Mouse (Mus musculus): ENCODE measurements at regions not wholly inside any gene's neighbourhood (a gene's known extent, or its start where the extent isn't known, plus 50 kb on each side); places are given as distances from the start of the nearest gene placed in this dataset.

GRCm38 (mm10) chr1:35765692-35766091 lies 302.5 kb upstream of the Hs6st1 start:
- no peaks in the 10 kb centered on the region for H3K27me3 ChIP-seq (ENCODE audit: control insufficient read depth, insufficient read depth, low read length, poor library complexity, severe bottlenecking)
- no peak overlapping the region for H3K9ac ChIP-seq (ENCODE audit: low read depth, poor library complexity, severe bottlenecking)
- peaks cover 2% of the 10 kb centered on the region for H3K4me1 ChIP-seq (ENCODE audit: control insufficient read depth, insufficient read depth, low read length)
- no peak overlapping the region for H3K4me3 ChIP-seq (ENCODE audit: low read depth, low read length)
- H3K27ac ChIP-seq (ENCODE audit: insufficient read depth, low read length) = no peak overlapping the region
- H3K36me3 ChIP-seq (ENCODE audit: control insufficient read depth, insufficient read depth, low read length, poor library complexity, severe bottlenecking) = no peaks in the 10 kb centered on the region
- no peak for TF ChIP-seq EP300 (IDR thresholded peaks at IDR 0.05; ENCODE audit: insufficient read depth, low read depth, low read length)
- no peak for TF ChIP-seq POLR2A (IDR thresholded peaks at IDR 0.05; ENCODE audit: insufficient read depth, low read length)
- no peak for TF ChIP-seq CTCF (IDR thresholded peaks at IDR 0.05; ENCODE audit: low read depth, low read length)
- no peaks in the 10 kb centered on the region for H3K9me3 ChIP-seq (replicated peaks; ENCODE audit: control insufficient read depth, insufficient read depth, low read length, poor library complexity, severe bottlenecking)

GRCm38 (mm10) chr1:35766271-35766670 lies 301.9 kb upstream of the Hs6st1 start:
- H3K4me3 ChIP-seq (ENCODE audit: low read depth, low read length) = no peak overlapping the region
- H3K36me3 ChIP-seq (ENCODE audit: control insufficient read depth, insufficient read depth, low read length, poor library complexity, severe bottlenecking) = no peaks in the 10 kb centered on the region
- no peaks in the 10 kb centered on the region for H3K9me3 ChIP-seq (replicated peaks; ENCODE audit: control insufficient read depth, insufficient read depth, low read length, poor library complexity, severe bottlenecking)
- no peaks in the 10 kb centered on the region for H3K27me3 ChIP-seq (ENCODE audit: control insufficient read depth, insufficient read depth, low read length, poor library complexity, severe bottlenecking)
- H3K9ac ChIP-seq (ENCODE audit: low read depth, poor library complexity, severe bottlenecking) = no peak overlapping the region
- TF ChIP-seq POLR2A (IDR thresholded peaks at IDR 0.05; ENCODE audit: insufficient read depth, low read length) (no peak), EP300 (IDR thresholded peaks at IDR 0.05; ENCODE audit: insufficient read depth, low read depth, low read length) (no peak), CTCF (IDR thresholded peaks at IDR 0.05; ENCODE audit: low read depth, low read length) (no peak)
- H3K4me1 ChIP-seq (ENCODE audit: control insufficient read depth, insufficient read depth, low read length) = peaks cover 2% of the 10 kb centered on the region
- H3K27ac ChIP-seq (ENCODE audit: insufficient read depth, low read length) = no peak overlapping the region

- H3K4me3 ChIP-seq (ENCODE audit: low read depth, low read length) = no peak overlapping the region
- TF ChIP-seq EP300 (IDR thresholded peaks at IDR 0.05; ENCODE audit: insufficient read depth, low read depth, low read length) (no peak), CTCF (IDR thresholded peaks at IDR 0.05; ENCODE audit: low read depth, low read length) (no peak), POLR2A (IDR thresholded peaks at IDR 0.05; ENCODE audit: insufficient read depth, low read length) (no peak)
Observed at GRCm38 (mm10) chr1:35772567-35772966, 295.6 kb upstream of the Hs6st1 start.

GRCm38 (mm10) chr1:35774566-35774965 lies 293.6 kb upstream of the Hs6st1 start:
- no peak for TF ChIP-seq POLR2A (IDR thresholded peaks at IDR 0.05; ENCODE audit: insufficient read depth, low read length)
- TF ChIP-seq EP300 (IDR thresholded peaks at IDR 0.05; ENCODE audit: insufficient read depth, low read depth, low read length) = no peak
- no peak for TF ChIP-seq CTCF (IDR thresholded peaks at IDR 0.05; ENCODE audit: low read depth, low read length)
- Histone ChIP-seq H3K9ac (ENCODE audit: low read depth, poor library complexity, severe bottlenecking) (no peak overlapping the region), H3K36me3 (ENCODE audit: control insufficient read depth, insufficient read depth, low read length, poor library complexity, severe bottlenecking) (no peaks in the 10 kb centered on the region), H3K27ac (ENCODE audit: insufficient read depth, low read length) (no peak overlapping the region), H3K4me1 (ENCODE audit: control insufficient read depth, insufficient read depth, low read length) (no peaks in the 10 kb centered on the region), H3K27me3 (ENCODE audit: control insufficient read depth, insufficient read depth, low read length, poor library complexity, severe bottlenecking) (no peaks in the 10 kb centered on the region), H3K9me3 (replicated peaks; ENCODE audit: control insufficient read depth, insufficient read depth, low read length, poor library complexity, severe bottlenecking) (no peaks in the 10 kb centered on the region), H3K4me3 (ENCODE audit: low read depth, low read length) (no peak overlapping the region)

More at GRCm38 (mm10) chr1:35772567-35772966, 295.6 kb upstream of the Hs6st1 start:
- no peaks in the 10 kb centered on the region for H3K36me3 ChIP-seq (ENCODE audit: control insufficient read depth, insufficient read depth, low read length, poor library complexity, severe bottlenecking)
- H3K4me1 ChIP-seq (ENCODE audit: control insufficient read depth, insufficient read depth, low read length) = no peaks in the 10 kb centered on the region
- no peak overlapping the region for H3K9ac ChIP-seq (ENCODE audit: low read depth, poor library complexity, severe bottlenecking)
- no peaks in the 10 kb centered on the region for H3K27me3 ChIP-seq (ENCODE audit: control insufficient read depth, insufficient read depth, low read length, poor library complexity, severe bottlenecking)
- H3K27ac ChIP-seq (ENCODE audit: insufficient read depth, low read length) = no peak overlapping the region
- H3K9me3 ChIP-seq (replicated peaks; ENCODE audit: control insufficient read depth, insufficient read depth, low read length, poor library complexity, severe bottlenecking) = no peaks in the 10 kb centered on the region

- Histone ChIP-seq H3K36me3 (ENCODE audit: control insufficient read depth, insufficient read depth, low read length, poor library complexity, severe bottlenecking) (no peaks in the 10 kb centered on the region), H3K9ac (ENCODE audit: low read depth, poor library complexity, severe bottlenecking) (no peak overlapping the region), H3K4me1 (ENCODE audit: control insufficient read depth, insufficient read depth, low read length) (no peaks in the 10 kb centered on the region), H3K27me3 (ENCODE audit: control insufficient read depth, insufficient read depth, low read length, poor library complexity, severe bottlenecking) (0 out of 2 replicates have a peak, but pooled peaks cover 1% of the 10 kb centered on the region), H3K27ac (ENCODE audit: insufficient read depth, low read length) (no peak overlapping the region), H3K9me3 (replicated peaks; ENCODE audit: control insufficient read depth, insufficient read depth, low read length, poor library complexity, severe bottlenecking) (peaks cover 4% of the 10 kb centered on the region; the same call in 1 of the 2 replicates), H3K4me3 (ENCODE audit: low read depth, low read length) (no peak overlapping the region)
- TF ChIP-seq EP300 (IDR thresholded peaks at IDR 0.05; ENCODE audit: insufficient read depth, low read depth, low read length) (no peak), POLR2A (IDR thresholded peaks at IDR 0.05; ENCODE audit: insufficient read depth, low read length) (no peak), CTCF (IDR thresholded peaks at IDR 0.05; ENCODE audit: low read depth, low read length) (no peak)
Observed at GRCm38 (mm10) chr1:35782668-35783067, 285.5 kb upstream of the Hs6st1 start.

- Histone ChIP-seq H3K4me1 (ENCODE audit: control insufficient read depth, insufficient read depth, low read length) (no peaks in the 10 kb centered on the region), H3K27me3 (ENCODE audit: control insufficient read depth, insufficient read depth, low read length, poor library complexity, severe bottlenecking) (0 out of 2 replicates have a peak, but pooled peaks cover 1% of the 10 kb centered on the region), H3K9ac (ENCODE audit: low read depth, poor library complexity, severe bottlenecking) (no peak overlapping the region), H3K4me3 (ENCODE audit: low read depth, low read length) (no peak overlapping the region), H3K9me3 (replicated peaks; ENCODE audit: control insufficient read depth, insufficient read depth, low read length, poor library complexity, severe bottlenecking) (peaks cover 12% of the 10 kb centered on the region), H3K36me3 (ENCODE audit: control insufficient read depth, insufficient read depth, low read length, poor library complexity, severe bottlenecking) (no peaks in the 10 kb centered on the region), H3K27ac (ENCODE audit: insufficient read depth, low read length) (no peak overlapping the region)
- no peak for TF ChIP-seq POLR2A (IDR thresholded peaks at IDR 0.05; ENCODE audit: insufficient read depth, low read length)
- TF ChIP-seq EP300 (IDR thresholded peaks at IDR 0.05; ENCODE audit: insufficient read depth, low read depth, low read length) = no peak
- TF ChIP-seq CTCF (IDR thresholded peaks at IDR 0.05; ENCODE audit: low read depth, low read length) = no peak
Observed at GRCm38 (mm10) chr1:35783427-35783826, 284.8 kb upstream of the Hs6st1 start.

Data from ES-Bruce4 (cell line).